Mouse (Mus musculus): ENCODE results near the gene Speg.

Gene Speg

DNA sequence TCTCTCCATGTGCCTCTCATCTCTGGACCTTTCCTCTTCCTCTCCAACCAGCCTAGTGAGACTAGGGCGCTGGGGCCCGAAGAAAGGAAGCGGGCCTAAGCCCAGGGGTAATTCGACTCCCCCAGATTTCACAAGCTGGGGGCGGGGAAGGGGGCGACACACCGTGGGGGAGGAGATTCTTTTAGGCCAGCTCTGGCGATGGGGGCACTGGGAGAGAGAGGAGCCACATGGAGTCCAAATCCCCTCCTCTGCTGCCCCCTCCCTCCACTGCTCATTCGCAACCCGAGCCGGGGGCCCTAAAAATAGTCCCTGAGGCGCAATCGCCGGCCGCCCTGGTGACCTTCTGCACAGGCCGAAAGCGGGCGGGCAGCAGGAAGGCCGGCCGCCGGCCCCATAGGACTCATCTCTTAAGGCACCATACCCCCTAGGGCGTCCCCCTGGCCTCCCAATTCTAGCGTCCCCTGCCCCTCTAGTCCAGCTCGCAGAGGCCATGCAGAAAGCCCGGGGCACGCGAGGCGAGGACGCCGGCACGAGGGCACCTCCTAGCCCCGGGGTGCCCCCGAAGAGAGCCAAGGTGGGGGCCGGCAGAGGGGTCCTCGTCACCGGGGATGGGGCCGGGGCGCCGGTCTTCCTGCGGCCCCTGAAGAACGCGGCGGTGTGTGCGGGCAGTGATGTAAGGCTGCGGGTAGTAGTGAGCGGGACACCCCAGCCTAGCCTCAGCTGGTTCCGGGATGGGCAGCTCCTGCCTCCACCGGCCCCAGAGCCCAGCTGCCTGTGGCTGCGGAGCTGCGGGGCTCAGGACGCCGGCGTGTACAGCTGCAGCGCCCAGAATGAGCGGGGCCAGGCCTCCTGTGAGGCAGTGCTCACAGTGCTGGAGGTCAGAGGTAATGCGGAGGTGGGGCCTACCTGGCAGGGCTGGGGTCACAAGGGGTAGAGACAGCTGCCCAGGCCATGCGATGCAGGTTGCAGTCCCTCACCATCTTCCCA lies at the start of gene Speg:
TSS of gene Speg (plus strand) at position 348 of the 987 bp plus-strand sequence.
- DNase-seq (ENCODE audit: low spot score in 2 of 2) = peak in 1 of 2 experiments; percentile 3

DNA sequence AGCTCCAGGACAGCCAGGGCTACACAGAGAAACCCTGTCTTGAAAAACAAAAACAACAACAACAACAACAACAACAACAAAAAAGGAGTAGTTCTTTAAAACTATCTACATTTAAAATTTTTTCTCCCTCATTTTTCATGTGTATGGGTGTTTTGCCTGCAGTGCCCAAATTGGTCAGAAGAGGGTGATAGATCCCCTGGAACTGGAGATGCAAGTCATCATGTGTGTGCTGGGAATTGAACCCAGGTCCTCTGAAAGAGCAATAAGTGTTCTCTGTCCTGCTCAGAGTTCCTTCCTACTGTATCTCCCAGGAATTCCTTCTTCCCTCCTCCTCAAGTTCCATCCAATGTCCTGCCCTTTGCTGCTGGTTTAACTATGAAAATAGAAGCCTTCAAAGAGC lies 47.6 kb upstream of the Speg start:
- DNase-seq (ENCODE audit: low spot score in 2 of 2) = no peak

DNA sequence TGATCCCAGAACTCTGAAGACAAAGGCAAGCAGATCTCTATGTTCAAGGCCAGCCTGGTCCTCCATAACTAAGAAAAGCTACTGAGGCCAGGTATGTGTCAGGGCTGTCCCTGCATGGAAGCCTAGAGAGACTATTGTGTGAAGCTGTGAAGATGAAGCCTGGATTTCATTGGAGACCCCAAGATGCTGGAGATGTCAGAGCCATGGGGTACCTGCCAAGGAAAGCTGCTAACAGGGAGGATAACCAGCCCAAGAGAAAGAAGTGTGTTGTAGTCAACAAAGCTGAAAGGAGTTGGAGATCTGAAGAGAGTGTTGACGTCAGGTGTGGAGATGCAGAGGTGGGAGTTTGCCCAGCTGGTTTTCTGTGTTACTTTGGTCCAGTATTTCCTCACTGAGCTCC lies 43.8 kb upstream of the Speg start:
- no peak for DNase-seq (ENCODE audit: low spot score in 2 of 2)

DNA sequence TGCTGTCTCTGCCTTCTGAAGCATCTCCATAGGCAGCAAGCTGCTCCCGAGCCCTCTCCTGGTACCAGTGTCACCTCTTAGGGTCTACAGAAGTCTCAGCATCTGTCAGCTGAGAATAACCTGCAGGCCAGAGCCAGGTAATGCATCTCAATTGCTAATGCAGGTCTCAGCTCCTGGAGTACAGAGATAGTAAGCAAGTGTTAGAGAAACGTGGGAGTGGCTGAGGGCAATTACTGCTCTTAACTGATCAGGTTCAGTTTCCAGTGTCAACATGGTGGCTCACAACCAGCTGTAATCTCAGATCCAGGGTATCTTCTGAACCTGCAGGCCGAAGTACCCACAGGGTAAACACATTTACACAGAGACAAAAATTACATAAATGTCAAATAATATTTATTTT lies 38.6 kb upstream of the Speg start:
- DNase-seq (ENCODE audit: low spot score in 2 of 2) = no peak

DNA sequence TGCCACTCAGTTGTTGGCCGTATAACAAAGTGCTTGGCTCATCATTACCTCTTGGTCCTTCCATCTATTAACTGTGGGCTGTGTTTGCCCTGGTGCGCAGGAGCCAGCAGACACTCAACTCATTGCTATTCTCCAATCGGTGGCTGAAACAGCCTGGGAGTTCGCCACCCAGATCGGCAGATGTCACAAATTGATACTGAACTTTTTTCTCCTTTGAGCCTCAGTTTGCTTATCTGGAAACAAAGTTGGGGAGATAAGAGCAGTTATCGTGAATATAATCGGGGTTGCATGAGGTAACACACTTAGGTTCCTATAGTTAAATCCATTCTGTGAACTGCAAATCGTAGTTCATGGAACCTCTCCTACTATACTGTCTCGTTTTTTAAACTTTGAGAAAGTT lies 38.0 kb upstream of the Speg start:
- no peak for DNase-seq (ENCODE audit: low spot score in 2 of 2)

DNA sequence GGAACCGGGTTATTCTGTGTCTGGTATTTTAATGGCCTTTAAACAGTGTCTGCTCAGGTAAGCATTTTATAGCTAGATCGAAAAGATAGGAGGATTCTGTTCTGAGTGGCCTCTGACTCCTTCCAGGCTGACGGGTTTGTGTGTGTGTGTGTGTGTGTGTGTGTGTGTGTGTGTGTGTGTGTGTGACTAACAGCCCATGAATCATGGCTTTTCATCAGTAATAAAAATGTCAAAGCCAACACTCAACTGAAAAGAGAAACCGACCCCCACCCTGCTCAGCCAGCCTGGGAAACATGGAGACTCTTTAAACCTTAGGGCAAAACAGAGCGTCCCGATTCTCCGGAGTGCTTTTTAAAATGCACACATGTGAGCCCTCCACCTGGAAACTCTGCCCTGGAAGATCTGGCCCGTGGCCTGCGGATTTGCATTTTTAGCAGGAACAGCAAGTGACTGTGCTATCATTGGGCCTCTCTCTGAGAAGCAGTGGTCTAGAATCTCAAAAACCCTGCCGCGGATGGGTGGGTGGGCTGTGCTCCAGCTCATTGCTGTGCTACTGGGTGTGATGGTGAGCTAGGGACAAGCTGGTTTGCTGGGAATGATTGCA lies 36.9 kb upstream of the Speg start:
- DNase-seq (ENCODE audit: low spot score in 2 of 2) = no peak

DNA sequence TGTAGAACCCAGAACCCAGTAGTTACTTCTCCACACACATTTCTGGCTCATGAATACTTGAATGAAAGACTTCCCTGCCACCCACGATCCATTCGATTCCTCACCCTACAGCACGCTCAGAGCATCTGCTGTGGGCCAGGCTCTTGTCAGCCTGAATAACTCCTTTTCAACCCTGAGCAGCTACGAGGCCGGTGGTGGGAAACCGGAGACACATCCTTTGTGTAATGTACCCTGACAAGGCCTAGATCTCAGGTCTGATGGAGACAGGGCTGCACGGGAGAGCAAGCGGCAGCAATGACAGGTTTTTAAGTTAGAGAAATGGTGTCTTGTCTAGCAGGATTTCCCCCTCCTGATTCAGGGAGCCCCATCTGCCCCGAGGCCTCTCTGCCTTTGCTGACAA lies 35.8 kb upstream of the Speg start:
- no peak for DNase-seq (ENCODE audit: low spot score in 2 of 2)

DNA sequence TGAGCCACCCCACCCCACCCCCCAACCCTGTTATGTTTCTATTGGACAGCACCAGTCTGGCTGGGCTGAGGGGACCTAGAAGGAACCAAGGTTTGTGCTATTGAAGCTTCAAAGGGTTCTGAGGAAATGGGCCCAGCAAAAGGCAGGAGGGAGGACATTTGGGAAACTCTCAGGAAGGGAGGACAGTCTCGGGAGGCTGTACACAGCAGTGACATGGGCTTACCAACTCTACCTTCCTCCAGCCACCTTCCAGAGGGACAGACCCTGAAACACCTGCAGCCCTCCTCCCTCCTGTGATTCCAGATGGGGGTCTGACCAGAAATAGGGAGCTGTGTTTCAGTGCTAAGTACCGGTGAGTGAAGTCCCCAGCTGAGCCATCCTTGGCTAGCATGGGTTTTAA lies 34.6 kb upstream of the Speg start:
- DNase-seq (ENCODE audit: low spot score in 2 of 2) = no peak

DNA sequence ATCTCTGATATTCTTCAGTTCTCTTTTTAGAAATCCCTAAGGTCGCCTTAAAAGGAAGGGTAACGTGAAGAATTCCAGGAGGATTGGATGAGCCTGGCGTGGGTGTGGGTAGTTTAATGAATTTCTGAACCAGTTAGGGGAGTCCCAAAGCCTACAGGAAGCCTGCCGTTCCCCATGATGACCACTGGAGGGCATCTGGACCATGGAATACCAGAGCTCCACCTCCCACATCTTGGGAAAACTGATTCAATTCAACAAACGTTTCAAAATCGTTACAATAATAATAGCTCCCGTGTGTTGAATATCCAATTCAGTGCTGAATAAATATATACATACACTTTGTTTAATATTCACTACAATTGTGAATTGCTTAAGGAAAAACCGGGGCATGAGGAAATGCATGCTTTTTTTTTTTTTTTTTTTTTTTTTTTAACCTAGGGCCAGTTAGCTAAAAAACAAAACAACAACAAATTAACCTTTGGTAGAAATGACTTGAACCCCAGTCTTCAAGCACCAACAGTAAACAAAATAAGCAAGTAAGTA lies 32.2 kb upstream of the Speg start:
- peak; percentile 62 to 64 for DNase-seq (ENCODE audit: low spot score in 2 of 2)

DNA sequence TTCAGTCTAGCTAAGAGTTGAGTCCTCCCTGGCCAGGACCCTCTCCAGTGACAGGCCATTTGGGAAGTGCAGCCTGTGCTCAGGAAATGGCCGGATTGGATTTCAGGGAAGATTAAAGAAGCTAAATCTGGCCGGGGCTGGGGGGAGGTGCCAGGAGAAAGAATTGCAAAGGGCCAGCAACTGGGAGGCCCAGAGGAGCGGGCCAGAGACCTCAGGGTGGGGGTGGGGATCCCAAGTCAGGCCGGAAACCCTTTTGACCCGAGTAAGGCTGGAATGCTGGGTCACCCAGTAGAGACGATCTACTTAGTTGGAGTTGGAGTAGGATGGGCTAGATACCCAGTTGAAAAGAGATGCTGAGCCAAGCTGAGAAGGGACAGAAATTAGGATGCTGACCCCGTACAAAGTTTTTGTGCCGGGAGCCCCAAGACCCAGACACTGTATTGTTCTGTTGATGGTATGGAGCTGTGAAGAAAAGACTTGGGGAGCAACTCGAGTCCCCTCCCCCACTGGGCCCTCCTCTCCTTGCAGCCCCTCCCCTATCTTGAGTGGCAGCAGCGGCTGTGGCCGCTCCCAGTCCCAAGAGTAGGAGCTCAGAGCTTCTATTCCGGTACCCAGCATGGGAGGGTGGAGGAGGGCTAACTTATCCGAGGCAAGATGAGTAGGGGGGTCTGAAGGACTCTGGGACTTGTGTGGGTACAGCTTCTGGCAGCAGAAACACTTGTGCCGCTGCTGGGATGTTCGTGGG lies 30.6 kb upstream of the Speg start:
- DNase-seq (ENCODE audit: low spot score in 2 of 2) = no peak

DNA sequence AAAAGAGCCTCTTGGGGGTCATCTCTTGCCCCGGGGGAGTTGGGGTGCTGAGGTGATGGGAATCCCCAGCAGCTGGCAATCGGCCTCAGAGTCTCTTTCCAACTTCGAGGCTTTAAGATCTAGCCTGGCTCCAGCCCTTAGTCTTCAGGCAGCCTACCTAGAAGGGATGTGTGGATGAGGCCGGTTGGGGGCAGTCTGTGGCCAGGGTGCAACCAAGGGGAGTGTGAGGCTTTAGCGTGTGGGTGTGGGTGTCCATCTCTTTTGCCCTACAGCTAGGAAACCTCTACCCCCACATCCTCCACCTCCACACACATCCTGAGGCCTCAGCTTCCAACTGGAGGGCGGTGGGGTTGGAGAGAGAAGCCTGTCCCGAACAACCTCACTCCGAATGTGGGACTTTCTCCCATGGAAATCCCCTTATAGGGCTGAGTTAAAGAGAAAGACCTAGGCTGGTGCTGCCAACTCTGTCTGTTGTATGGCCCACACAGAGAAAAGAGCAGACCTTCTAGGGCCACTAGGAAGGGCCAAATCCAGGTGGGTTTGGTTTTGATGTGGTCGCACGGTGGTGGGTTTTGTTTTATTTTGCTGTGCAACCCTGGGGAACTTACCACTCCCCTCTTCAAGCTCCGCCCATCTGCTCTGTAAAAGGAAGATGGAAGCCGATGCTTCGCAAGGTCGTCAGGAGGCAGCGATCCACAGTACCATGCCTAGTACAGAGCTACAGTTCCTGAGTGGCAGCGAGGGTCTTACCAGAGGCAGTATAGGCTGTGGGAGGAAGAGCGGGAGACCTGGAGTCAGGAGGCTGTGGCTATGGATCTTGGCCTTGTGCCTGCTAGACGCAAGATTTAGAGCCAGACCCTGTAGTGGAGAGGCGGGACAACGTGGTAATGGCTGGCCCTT lies 29.8 kb upstream of the Speg start:
- no peak for DNase-seq (ENCODE audit: low spot score in 2 of 2)

DNA sequence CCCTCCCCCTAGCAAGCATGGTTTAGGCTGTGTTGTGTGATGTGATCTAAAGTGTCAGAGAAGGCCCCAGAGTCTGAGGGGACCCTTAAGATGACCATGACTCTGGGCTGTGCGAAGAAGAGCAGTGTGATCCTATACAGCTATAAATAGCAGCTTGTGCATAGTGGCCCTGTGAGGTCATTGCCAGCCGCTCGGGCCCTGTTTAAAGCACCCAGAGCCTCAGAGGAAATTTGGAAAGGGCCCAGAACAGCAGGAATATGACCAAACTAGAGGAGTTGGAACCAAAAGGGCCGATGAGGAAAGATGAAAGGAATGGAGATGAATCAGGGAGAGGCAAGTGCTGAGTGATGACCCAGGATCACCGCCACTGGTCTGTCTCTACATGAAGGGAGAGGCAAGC lies 27.8 kb upstream of the Speg start:
- no peak for DNase-seq (ENCODE audit: low spot score in 2 of 2)

DNA sequence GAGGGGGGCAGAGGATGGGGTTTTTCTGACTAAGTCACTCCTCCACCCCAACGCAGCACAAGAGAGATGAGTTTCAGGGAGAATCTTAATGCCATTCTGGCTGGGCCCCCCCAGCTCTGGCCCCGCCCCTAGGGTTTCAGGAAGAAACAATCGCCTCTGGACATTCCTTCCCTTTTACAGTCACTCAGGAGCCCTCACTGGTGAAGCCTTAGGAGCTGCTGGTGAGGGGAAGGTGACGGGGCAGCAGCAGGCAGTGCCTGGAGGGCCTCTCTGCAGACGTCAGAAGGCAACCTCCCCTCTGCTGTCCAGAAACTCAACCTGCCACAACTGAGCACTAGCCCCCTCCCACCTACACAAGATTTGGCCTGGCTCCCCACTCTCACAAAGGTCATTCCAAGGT lies 25.8 kb upstream of the Speg start:
- DNase-seq (ENCODE audit: low spot score in 2 of 2) = no peak

DNA sequence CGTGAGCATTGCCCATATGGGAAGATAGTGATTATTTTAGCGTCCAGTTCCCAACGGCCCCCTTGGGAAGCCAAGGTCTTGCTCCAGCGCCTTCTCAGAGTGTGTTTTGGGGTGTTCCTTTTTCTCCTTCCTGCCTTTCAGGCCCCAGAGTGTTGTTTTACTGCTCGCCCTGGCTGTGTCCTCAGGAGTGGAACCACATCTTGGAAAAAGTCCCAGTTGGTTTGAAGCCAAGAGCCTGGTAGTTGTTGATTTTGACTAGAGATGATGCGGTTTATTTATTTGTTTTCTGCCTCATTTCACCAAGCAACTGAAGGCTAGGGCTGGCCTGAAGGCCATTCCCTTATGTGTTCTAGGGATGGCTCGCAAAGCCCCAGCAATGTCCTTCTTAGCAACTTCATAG lies 17.8 kb upstream of the Speg start:
- DNase-seq (ENCODE audit: low spot score in 2 of 2) = no peak

DNA sequence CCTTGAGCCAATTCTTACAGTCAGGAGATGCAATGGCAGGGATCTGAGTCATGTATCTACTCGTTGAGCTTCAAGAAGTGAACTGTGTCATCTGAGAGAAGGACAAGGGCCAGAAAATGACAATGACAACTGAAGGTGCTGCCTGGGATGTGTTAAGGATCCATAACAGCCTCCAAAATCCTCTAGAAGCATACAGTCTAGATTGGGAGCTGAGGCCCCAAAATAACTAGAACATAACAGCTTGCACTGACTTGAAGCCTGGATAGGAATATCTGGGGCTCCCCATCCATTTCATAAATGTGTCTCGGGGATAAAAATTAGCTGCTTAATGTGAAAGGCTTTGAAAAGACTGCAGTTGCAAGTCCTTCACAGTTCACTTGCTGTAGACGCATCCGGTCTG lies 17.1 kb upstream of the Speg start:
- DNase-seq (ENCODE audit: low spot score in 2 of 2) = no peak

DNA sequence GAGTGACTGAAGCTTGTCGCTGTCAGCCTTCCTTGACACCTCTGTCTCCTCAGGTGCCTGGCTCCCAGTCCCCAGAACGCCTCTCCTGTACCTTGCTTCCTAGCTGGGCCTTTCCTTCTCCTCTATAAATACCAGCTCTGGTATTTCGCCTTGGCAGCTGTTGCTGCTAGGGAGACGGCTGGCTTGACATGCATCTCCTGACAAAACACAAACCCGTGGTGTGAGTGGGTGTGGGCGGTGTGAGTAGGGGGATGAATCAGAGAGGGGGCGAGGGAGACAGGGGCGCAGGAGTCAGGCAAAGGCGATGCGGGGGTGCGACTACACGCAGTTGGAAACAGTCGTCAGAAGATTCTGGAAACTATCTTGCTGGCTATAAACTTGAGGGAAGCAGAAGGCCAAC lies 15.8 kb upstream of the Speg start:
- DNase-seq (ENCODE audit: low spot score in 2 of 2) = peak; percentile 50 to 51

DNA sequence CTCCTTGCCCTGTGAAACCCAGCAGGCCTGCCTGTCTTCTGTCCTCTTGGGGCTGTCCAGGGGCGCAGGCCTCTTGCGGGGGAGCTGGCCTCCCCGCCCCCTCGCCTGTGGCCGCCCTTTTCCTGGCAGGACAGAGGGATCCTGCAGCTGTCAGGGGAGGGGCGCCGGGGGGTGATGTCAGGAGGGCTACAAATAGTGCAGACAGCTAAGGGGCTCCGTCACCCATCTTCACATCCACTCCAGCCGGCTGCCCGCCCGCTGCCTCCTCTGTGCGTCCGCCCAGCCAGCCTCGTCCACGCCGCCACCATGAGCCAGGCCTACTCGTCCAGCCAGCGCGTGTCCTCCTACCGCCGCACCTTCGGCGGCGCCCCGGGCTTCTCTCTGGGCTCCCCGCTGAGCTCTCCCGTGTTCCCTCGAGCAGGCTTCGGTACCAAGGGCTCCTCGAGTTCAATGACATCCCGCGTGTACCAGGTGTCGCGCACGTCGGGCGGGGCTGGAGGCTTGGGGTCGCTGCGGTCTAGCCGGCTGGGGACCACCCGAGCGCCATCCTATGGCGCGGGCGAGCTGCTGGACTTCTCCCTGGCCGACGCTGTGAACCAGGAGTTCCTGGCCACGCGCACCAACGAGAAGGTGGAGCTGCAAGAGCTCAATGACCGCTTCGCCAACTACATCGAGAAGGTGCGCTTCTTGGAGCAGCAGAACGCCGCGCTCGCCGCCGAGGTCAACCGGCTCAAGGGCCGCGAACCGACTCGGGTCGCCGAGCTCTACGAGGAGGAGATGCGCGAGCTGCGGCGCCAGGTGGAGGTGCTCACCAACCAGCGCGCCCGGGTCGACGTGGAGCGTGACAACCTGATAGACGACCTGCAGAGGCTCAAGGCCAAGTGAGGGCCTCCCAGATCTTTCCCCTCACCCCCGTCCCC lies 14.7 kb upstream of the Speg start, which contains the start of gene Des:
TSS of gene Des (plus strand) at position 218 of the 920 bp plus-strand sequence.
- no peak for DNase-seq (ENCODE audit: low spot score in 2 of 2)

DNA sequence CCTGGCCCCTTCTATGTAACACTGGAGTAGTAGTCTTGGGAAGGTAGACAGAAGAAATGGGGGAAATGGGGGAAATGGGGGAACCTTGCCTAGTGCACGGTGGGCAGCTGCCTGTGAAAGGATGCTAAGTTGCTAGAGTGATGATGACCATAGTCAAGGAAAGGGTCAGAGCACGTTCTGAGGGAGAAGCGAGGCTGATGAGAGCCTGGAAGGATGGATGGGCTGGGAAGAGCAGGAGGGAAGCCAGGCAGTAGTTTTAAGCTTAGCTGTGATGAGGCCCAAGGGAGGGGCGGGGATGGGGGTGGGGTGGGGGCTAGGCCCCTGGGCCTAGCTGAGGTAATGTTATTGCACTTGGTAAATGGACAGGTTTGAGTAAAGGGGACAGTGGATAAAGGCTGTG lies 14.0 kb upstream of the Speg start:
- DNase-seq (ENCODE audit: low spot score in 2 of 2) = no peak

DNA sequence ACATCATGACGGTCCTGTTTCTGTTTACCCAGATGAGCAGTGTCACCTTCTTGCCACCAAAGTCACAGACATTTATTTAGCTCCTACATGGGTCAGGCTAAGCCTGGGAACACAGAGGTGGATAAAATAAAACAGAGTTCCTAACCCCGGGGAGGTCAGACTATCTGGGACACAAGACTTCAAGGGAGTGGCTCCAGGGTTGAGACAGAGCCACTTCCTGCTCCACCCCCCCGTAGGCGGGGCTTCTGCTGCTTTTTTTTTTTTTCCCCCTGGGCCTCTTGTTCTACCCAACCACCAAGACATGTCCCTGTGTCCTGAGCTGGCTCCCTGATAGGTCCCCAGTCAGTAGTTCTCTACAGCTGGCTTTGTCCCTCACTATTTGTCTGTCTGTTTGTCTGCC lies 13.3 kb upstream of the Speg start:
- DNase-seq (ENCODE audit: low spot score in 2 of 2) = no peak

DNA sequence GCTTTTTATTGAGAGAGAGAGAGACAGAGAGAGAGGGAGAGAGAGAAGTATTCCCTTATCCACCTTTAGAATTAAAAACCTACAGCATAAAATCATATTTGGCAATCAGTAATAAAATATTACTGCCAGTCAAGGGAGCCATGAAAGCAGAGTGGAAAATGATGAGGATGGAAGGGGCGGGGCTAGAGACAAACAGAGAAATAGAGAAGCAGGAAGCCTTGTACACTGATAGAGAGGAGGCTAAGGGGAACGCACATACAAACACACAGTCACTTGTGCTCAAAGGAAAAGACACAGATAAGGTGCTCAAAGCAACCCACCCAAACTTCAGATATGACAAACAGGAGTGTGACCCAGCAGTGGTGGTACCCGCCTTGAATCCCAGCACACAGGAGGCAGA lies 11.2 kb upstream of the Speg start:
- no peak for DNase-seq (ENCODE audit: low spot score in 2 of 2)

Measured in frontal cortex, postnatal 14 days (tissue).